Mouse (Mus musculus): ENCODE data around the gene Pvalb. TPM values are rescaled to one million over a fixed set of nuclear protein-coding genes. Genes with fewer than 3 reads are reported as not detected.
A peak's percentile ranks its signal among the peaks of the same experiment; 100 is the strongest.

Gene Pvalb
- not detected in 2 replicates for total RNA-seq (2012; rRNA removed)

DNA sequence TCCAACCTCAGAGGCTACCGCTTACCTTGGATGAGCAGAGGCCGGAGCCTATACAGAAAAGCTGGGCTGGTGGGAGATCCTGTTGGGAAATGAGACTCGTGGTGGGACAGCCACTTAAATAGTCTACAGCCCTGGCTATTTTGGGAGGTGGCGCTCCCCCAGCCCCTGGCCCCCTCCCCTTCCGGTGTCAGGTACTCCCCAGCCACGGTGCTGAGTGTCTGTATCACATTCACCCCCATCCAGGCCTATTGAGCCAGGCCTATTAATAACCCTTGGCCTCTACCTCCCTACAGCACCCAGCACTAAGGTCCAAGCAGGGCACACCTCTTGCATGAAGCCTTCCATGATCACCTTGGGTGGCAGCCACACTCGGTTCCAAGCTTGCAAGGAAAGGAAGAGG, at the start of gene Pvalb:
Pvalb (minus strand) TSS at position 89 of the 400 bp plus-strand sequence.
- in situ Hi-C loops (cut with MboI; ENCODE audit: low sequenced_read_pairs in 2 of 2, unreplicated experiment in 2 of 2), result no loop called here
- no peaks in the 10 kb centered on the region for H3K9me3 ChIP-seq (ENCODE audit: control insufficient read depth, insufficient read depth, low read depth, low read length)
- H3K27ac ChIP-seq (ENCODE audit: insufficient read depth, low read depth, low read length, poor library complexity, severe bottlenecking), result no peak within 1 kb of the TSS
- no peak within 1 kb of the TSS for H3K9ac ChIP-seq (ENCODE audit: insufficient read depth, low read depth, low read length, poor library complexity, severe bottlenecking)
- no peak for DNase-seq (ENCODE audit: low read depth, low spot score)
- TF ChIP-seq ZC3H11A (IDR thresholded peaks at IDR 0.05; ENCODE audit: borderline replicate concordance, low read depth, low read length) (no peak), ZNF384 (IDR thresholded peaks at IDR 0.05; ENCODE audit: low read depth, low read length) (no peak), MAFK (IDR thresholded peaks at IDR 0.05; ENCODE audit: insufficient read depth, low read depth, low read length) (no peak), CHD2 (IDR thresholded peaks at IDR 0.05; ENCODE audit: low read depth, low read length) (no peak), HCFC1 (IDR thresholded peaks at IDR 0.05; ENCODE audit: borderline replicate concordance, insufficient read depth, low read length) (no peak)
- H3K4me1 ChIP-seq (ENCODE audit: control insufficient read depth in 2 of 2, insufficient read depth in 2 of 2, low read length in 2 of 2, poor library complexity in 1 of 2), result no peaks in the 10 kb centered on the region
- no peak within 1 kb of the TSS for H3K4me3 ChIP-seq (ENCODE audit: insufficient read depth in 1 of 2, low read depth in 1 of 2, low read length in 2 of 2, poor library complexity in 1 of 2, severe bottlenecking in 1 of 2)
- no peaks in the 10 kb centered on the region for H3K36me3 ChIP-seq (ENCODE audit: control insufficient read depth, insufficient read depth, low read length, poor library complexity, severe bottlenecking)

DNA sequence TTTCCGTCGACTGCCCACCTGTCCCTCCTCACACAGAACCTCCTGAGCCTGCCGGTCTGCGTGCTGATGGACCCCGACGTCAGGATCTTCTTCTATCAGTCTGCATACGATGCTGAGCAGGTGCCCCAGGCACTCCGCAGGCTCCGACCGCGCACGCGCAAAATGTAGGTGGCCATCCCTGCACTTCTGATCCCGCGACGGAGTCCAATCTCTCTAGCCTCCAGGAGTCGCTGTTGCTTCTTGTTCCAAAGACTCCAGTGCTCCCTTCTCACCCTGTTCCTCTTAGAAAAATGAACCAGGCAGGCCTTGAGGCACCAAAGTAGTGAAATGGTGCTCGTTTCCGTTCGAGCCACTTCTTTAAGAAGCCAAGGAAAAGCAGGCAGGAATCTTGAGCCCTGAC, 48.6 kb upstream of the Pvalb start:
- no peaks in the 10 kb centered on the region for H3K9me3 ChIP-seq (ENCODE audit: control insufficient read depth, insufficient read depth, low read depth, low read length)
- H3K4me3 ChIP-seq (ENCODE audit: insufficient read depth in 1 of 2, low read depth in 1 of 2, low read length in 2 of 2, poor library complexity in 1 of 2, severe bottlenecking in 1 of 2), result peak overlapping the region; percentile 5 to 19; a peak in 1 of 4 replicates
- no peak overlapping the region for H3K27ac ChIP-seq (ENCODE audit: insufficient read depth, low read depth, low read length, poor library complexity, severe bottlenecking)
- in situ Hi-C loops (cut with MboI; ENCODE audit: low sequenced_read_pairs in 2 of 2, unreplicated experiment in 2 of 2), result no loop called here
- no peak for TF ChIP-seq MAFK (IDR thresholded peaks at IDR 0.05; ENCODE audit: insufficient read depth, low read depth, low read length)
- no peak for TF ChIP-seq ZC3H11A (IDR thresholded peaks at IDR 0.05; ENCODE audit: borderline replicate concordance, low read depth, low read length)
- TF ChIP-seq CHD2 (IDR thresholded peaks at IDR 0.05; ENCODE audit: low read depth, low read length), result no peak
- no peak for TF ChIP-seq ZNF384 (IDR thresholded peaks at IDR 0.05; ENCODE audit: low read depth, low read length)
- no peak for TF ChIP-seq HCFC1 (IDR thresholded peaks at IDR 0.05; ENCODE audit: borderline replicate concordance, insufficient read depth, low read length)
- H3K36me3 ChIP-seq (ENCODE audit: control insufficient read depth, insufficient read depth, low read length, poor library complexity, severe bottlenecking), result no peaks in the 10 kb centered on the region
- no peak overlapping the region for H3K9ac ChIP-seq (ENCODE audit: insufficient read depth, low read depth, low read length, poor library complexity, severe bottlenecking)
- peak; percentile 78 for DNase-seq (ENCODE audit: low read depth, low spot score)
- no peaks in the 10 kb centered on the region; a peak in 2 of 4 replicates for H3K4me1 ChIP-seq (ENCODE audit: control insufficient read depth in 2 of 2, insufficient read depth in 2 of 2, low read length in 2 of 2, poor library complexity in 1 of 2)

DNA sequence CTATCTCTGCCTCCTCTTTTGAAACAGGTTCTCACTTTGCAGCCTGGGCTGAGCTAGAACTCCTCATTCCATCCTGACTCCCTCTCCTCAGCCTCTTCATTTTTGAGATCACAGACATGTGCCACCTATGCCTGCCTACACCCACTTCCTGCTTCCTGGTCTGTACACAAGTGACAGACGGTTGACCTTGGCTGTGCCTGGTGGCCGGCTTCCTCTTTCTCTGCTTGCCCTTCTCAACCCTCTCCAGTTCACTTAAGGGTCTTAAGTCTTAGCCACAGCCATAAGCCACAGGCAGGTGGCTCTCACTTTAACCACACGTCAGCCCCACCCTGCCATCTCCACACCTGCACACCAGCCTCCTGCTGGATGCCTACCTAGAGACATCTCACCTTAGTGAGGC, 42.2 kb upstream of the Pvalb start:
- TF ChIP-seq HCFC1 (IDR thresholded peaks at IDR 0.05; ENCODE audit: borderline replicate concordance, insufficient read depth, low read length), result no peak
- no peak for TF ChIP-seq MAFK (IDR thresholded peaks at IDR 0.05; ENCODE audit: insufficient read depth, low read depth, low read length)
- no peak for TF ChIP-seq ZC3H11A (IDR thresholded peaks at IDR 0.05; ENCODE audit: borderline replicate concordance, low read depth, low read length)
- no peak for TF ChIP-seq CHD2 (IDR thresholded peaks at IDR 0.05; ENCODE audit: low read depth, low read length)
- TF ChIP-seq ZNF384 (IDR thresholded peaks at IDR 0.05; ENCODE audit: low read depth, low read length), result no peak
- Histone ChIP-seq H3K36me3 (ENCODE audit: control insufficient read depth, insufficient read depth, low read length, poor library complexity, severe bottlenecking) (no peaks in the 10 kb centered on the region), H3K9ac (ENCODE audit: insufficient read depth, low read depth, low read length, poor library complexity, severe bottlenecking) (no peak overlapping the region), H3K27ac (ENCODE audit: insufficient read depth, low read depth, low read length, poor library complexity, severe bottlenecking) (no peak overlapping the region), H3K4me3 (ENCODE audit: insufficient read depth in 1 of 2, low read depth in 1 of 2, low read length in 2 of 2, poor library complexity in 1 of 2, severe bottlenecking in 1 of 2) (no peak overlapping the region), H3K4me1 (ENCODE audit: control insufficient read depth in 2 of 2, insufficient read depth in 2 of 2, low read length in 2 of 2, poor library complexity in 1 of 2) (no peaks in the 10 kb centered on the region), H3K9me3 (ENCODE audit: control insufficient read depth, insufficient read depth, low read depth, low read length) (no peaks in the 10 kb centered on the region)
- no peak for DNase-seq (ENCODE audit: low read depth, low spot score)
- in situ Hi-C loops (cut with MboI; ENCODE audit: low sequenced_read_pairs in 2 of 2, unreplicated experiment in 2 of 2), result no loop called here

DNA sequence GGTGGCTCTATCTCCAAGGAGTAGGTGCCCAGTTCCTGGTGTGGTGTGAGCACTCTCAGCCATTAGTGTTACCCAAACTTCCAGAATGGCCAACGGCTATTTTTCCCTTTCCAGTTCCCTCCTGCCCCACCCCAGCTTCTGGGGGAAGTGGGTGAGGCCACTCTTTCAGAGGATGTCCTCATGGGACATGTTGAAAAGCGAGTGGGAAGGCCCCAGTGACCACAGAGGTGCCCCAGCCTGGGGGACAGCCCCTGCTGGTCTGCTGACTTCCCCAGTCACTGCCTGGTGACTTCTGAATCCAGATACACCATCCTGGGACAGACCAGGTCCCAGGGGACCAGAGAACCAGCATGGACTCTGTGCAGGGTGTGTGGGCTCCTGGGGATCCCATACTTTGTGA, 41.5 kb upstream of the Pvalb start:
- H3K4me3 ChIP-seq (ENCODE audit: insufficient read depth in 1 of 2, low read depth in 1 of 2, low read length in 2 of 2, poor library complexity in 1 of 2, severe bottlenecking in 1 of 2), result no peak overlapping the region
- H3K9me3 ChIP-seq (ENCODE audit: control insufficient read depth, insufficient read depth, low read depth, low read length), result no peaks in the 10 kb centered on the region
- H3K27ac ChIP-seq (ENCODE audit: insufficient read depth, low read depth, low read length, poor library complexity, severe bottlenecking), result no peak overlapping the region
- DNase-seq (ENCODE audit: low read depth, low spot score), result no peak
- in situ Hi-C loops (cut with MboI; ENCODE audit: low sequenced_read_pairs in 2 of 2, unreplicated experiment in 2 of 2), result no loop called here
- TF ChIP-seq ZC3H11A (IDR thresholded peaks at IDR 0.05; ENCODE audit: borderline replicate concordance, low read depth, low read length), result no peak
- H3K36me3 ChIP-seq (ENCODE audit: control insufficient read depth, insufficient read depth, low read length, poor library complexity, severe bottlenecking), result no peaks in the 10 kb centered on the region
- H3K9ac ChIP-seq (ENCODE audit: insufficient read depth, low read depth, low read length, poor library complexity, severe bottlenecking), result no peak overlapping the region
- no peaks in the 10 kb centered on the region for H3K4me1 ChIP-seq (ENCODE audit: control insufficient read depth in 2 of 2, insufficient read depth in 2 of 2, low read length in 2 of 2, poor library complexity in 1 of 2)

Measured in ES-E14 (cell line).